Mouse (Mus musculus) G1E (cell line): ENCODE data around the gene Mrps24. TPM values are rescaled to one million over a fixed set of nuclear protein-coding genes. Genes with fewer than 3 reads are reported as not detected.

Experiments used
- ATAC-seq: 2 replicates; pipeline ENCODE4 v1.8.0; 2016; ENCODE audit warnings: mild to moderate bottlenecking; ENCODE audit not compliant: insufficient number of reproducible peaks, poor library complexity, low FRiP score, severe bottlenecking; ENCODE audit errors: extremely low read depth
- DNase-seq: peaks from one replicate; pipeline ENCODE4 v3.0.0; 2012; ENCODE audit warnings: low spot score
- H3K27me3 ChIP-seq: 2 replicates; pipeline ENCODE4 v1.6.1; 2012; ENCODE audit warnings: mild to moderate bottlenecking, low read length, inconsistent platforms; ENCODE audit not compliant: insufficient read depth
- H3K36me3 ChIP-seq: replicated peaks from 2 replicates; pipeline ENCODE3; 2012; ENCODE audit warnings: mild to moderate bottlenecking, inconsistent platforms
- H3K4me1 ChIP-seq: 2 replicates; pipeline ENCODE4 v1.6.1; 2012; ENCODE audit warnings: low read depth, low read length, inconsistent platforms, mixed read lengths; ENCODE audit not compliant: insufficient read depth
- H3K4me3 ChIP-seq: 2 replicates; pipeline ENCODE4 v1.5.1; 2012; ENCODE audit warnings: low read depth, mild to moderate bottlenecking, inconsistent platforms, low read length, moderate library complexity, mixed read lengths
- H3K9me3 ChIP-seq: replicated peaks from 2 replicates; pipeline ENCODE4 v1.6.1; 2012; ENCODE audit warnings: inconsistent platforms
- CTCF ChIP-seq: IDR thresholded peaks from 2 replicates; pipeline ENCODE4 v1.5.1; 2012; ENCODE audit warnings: low read depth, low read length, inconsistent platforms, mixed read lengths
- GATA1 ChIP-seq: IDR thresholded peaks from 2 replicates; pipeline ENCODE4 v1.6.1; 2012; ENCODE audit warnings: borderline replicate concordance, low read length, inconsistent platforms, mixed read lengths
- GATA2 ChIP-seq: IDR thresholded peaks from 2 replicates; pipeline ENCODE4 v1.6.1; 2012; ENCODE audit warnings: low read depth, low read length, inconsistent platforms, borderline replicate concordance
- POLR2AphosphoS5 ChIP-seq: IDR thresholded peaks from 2 replicates; pipeline ENCODE4 v1.6.1; 2012; ENCODE audit warnings: low read depth, low read length, inconsistent platforms; ENCODE audit not compliant: insufficient replicate concordance
- TAL1 ChIP-seq: conservative IDR thresholded peaks from 2 replicates; pipeline ENCODE4 v1.6.1; 2012; ENCODE audit warnings: low read depth, low read length, inconsistent platforms, mixed read lengths
- polyA plus RNA-seq: library from polyadenylated mRNA; stranded (reverse); fragments of >175 nt; gene quantifications from 2 replicates; pipeline ENCODE4 v1.2.3, GENCODE M21; 2012
- total RNA-seq, 2 experiments: library from RNA; stranded (forward) in 1 of 2; stranded (reverse) in 1 of 2; fragments of 200-1000 nt in 1 of 2; fragments of >200 nt in 1 of 2; fragmentation: Nextera tagmentation in 1 of 2; gene quantifications; 2 replicates each; pipeline ENCODE4 v1.2.3; 2014 to 2017

The Mrps24 gene
- total and polyA plus RNA-seq, 3 experiments: 17.9 to 112 (median 75.1) TPM

GRCm38 (mm10) chr11:5740965-5741627 lies 25.6 kb upstream of the Mrps24 start:
- ATAC-seq: peak; percentile 68
- Histone ChIP-seq H3K27me3 (no peaks in the 10 kb centered on the region; the same call in 1 of the 2 replicates), H3K9me3 (no peaks in the 10 kb centered on the region), H3K36me3 (peaks cover 12% of the 10 kb centered on the region), H3K4me3 (peak overlapping the region; percentile 90), H3K4me1 (peaks cover 25% of the 10 kb centered on the region)
- TF ChIP-seq TAL1 (no peak), POLR2AphosphoS5 (no peak), GATA2 (no peak), CTCF (no peak), GATA1 (no peak)
- DNase-seq: peak; percentile 85

DNA sequence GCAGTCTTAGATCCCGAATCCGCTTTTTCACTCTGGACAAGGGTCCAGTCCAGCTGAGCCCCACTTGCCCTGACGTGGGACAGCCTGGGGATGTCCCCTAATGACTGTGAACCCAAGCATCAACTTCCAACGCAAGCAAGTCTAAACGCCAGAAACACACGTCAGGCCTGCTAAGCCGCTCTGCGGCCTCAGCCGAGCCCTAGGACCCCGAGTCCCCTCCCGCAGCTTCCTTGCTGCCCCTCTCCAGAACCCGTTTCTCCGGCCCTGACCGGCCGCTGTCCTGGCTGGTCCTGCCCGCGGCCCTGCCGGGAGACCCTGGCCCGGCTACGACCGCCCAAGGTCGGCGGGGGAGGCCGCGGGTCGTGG lies 25.1 kb upstream of the Mrps24 start:
- peak; percentile 18 for DNase-seq
- no peaks in the 10 kb centered on the region; the same call in 1 of the 2 replicates for H3K27me3 ChIP-seq
- peaks cover 12% of the 10 kb centered on the region for H3K36me3 ChIP-seq
- TF ChIP-seq POLR2AphosphoS5: no peak
- no peak for TF ChIP-seq CTCF
- no peak for TF ChIP-seq TAL1
- TF ChIP-seq GATA2: no peak
- no peak for TF ChIP-seq GATA1
- ATAC-seq: no peak
- H3K4me3 ChIP-seq: peak overlapping the region; percentile 90
- peaks cover 25% of the 10 kb centered on the region for H3K4me1 ChIP-seq
- H3K9me3 ChIP-seq: no peaks in the 10 kb centered on the region

DNA sequence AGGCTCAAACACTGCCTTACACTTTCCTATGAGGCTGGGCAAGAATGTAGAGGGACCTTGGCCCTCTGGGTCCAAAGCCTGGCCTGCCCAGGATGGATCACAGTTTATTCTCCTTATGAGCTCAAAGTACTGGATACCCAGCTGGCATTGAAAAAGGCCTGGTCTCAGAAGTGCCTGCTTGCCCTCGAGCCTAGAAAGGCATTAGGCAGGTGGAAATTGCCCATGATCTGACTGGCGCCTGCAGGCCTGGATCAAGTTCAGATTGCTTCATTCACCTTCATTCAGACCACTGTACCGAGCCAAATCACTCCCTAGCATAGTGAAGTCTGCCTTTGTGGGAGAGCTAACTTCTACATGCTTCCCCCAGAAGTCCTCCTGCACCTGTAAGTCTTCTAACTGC lies 24.4 kb upstream of the Mrps24 start:
- TF ChIP-seq GATA2: no peak
- no peak for TF ChIP-seq CTCF
- no peak for TF ChIP-seq GATA1
- TF ChIP-seq TAL1: no peak
- TF ChIP-seq POLR2AphosphoS5: no peak
- no peak for DNase-seq
- H3K9me3 ChIP-seq: no peaks in the 10 kb centered on the region
- peaks cover 18% of the 10 kb centered on the region for H3K36me3 ChIP-seq
- peak overlapping the region; percentile 90; the same call in 1 of the 2 replicates for H3K4me3 ChIP-seq
- no peak for ATAC-seq
- no peaks in the 10 kb centered on the region for H3K27me3 ChIP-seq
- peaks cover 25% of the 10 kb centered on the region for H3K4me1 ChIP-seq

DNA sequence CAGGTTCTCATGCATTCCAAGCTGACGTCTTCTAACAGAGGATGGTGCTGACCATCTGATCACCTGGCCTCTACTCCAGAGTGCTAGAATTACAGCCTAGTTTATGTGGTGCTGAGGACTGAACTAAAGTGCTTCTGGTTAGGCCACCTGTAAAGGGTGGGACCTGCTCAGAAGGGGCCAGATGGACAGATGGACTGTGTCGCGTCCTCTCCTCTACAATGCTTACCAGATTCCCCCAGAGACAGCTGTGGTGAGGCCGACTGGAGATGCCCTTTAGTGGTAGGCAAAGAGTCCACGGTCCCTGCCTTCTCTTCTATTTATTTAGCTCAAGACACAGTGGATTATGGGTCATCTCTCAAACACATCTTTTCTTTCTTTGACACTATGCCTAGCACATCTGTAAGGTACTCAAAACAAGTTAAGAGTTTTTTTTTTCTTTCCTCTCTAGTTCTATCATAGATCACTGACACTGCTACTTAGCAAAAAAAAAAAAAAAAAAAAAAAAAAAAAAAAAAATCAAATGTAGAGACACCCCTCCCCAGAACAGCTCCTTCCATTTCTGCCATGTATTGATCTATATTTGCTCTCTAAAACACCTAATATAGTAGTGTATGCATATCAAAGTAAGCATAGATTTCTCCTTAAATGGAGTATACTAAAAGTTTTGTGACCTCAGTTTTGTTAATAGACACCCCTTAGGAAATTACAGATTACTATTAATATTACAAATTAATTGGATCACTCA lies 23.6 kb upstream of the Mrps24 start:
- no peak overlapping the region for H3K4me3 ChIP-seq

DNA sequence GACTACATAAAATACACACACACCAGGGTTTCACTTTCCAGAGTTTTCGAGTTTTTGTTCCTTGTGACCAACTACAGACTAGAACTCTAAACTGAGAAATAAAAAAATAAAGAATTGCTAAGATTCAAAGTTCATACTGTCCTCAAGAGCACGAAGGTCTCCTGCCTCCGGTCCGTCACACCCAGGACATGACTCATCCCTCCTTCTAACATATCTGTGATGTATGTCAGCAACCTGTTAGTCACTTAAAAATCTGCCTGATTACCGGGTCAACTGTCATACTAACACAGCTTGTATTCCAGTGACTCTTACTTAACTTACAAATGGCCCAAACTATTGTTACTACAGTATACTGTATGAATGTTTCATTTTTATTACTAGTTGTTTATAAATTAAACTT lies 21.7 kb upstream of the Mrps24 start:
- Histone ChIP-seq H3K27me3 (no peaks in the 10 kb centered on the region), H3K9me3 (no peaks in the 10 kb centered on the region), H3K4me1 (peaks cover 32% of the 10 kb centered on the region), H3K36me3 (peaks cover 45% of the 10 kb centered on the region), H3K4me3 (no peak overlapping the region)
- no peak for ATAC-seq
- no peak for TF ChIP-seq GATA1
- TF ChIP-seq CTCF: no peak
- TF ChIP-seq GATA2: no peak
- TF ChIP-seq TAL1: no peak
- no peak for TF ChIP-seq POLR2AphosphoS5
- no peak for DNase-seq

More for the DNA sequence above, 23.6 kb upstream of the Mrps24 start:
- H3K9me3 ChIP-seq: no peaks in the 10 kb centered on the region
- ATAC-seq (no peak), DNase-seq (no peak)
- peaks cover 26% of the 10 kb centered on the region for H3K36me3 ChIP-seq
- peaks cover 28% of the 10 kb centered on the region for H3K4me1 ChIP-seq
- H3K27me3 ChIP-seq: no peaks in the 10 kb centered on the region
- no peak for TF ChIP-seq POLR2AphosphoS5
- TF ChIP-seq GATA1: no peak
- TF ChIP-seq GATA2: no peak
- TF ChIP-seq TAL1: no peak
- TF ChIP-seq CTCF: no peak

DNA sequence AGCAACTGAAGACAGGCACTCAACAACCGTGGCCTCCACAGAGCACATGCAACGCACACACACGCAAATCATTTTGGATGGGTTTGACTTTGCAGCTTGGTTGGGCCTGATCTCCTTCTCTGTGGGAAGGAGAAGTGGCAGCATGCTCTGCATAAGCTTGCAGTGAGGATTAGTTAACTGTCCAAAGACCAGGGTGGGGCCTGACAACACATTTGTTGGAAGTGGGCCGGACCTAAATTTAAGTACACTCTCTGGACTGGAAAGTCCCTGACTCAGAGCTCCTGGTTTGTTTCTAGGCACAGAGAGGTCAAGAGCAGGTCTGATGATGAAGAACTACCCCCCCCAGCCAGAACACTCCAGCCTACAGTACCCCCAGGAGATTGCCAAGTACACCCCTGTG lies 18.8 kb upstream of the Mrps24 start:
- Histone ChIP-seq H3K4me1 (peaks cover 15% of the 10 kb centered on the region), H3K36me3 (peaks cover 73% of the 10 kb centered on the region), H3K9me3 (no peaks in the 10 kb centered on the region), H3K4me3 (no peak overlapping the region), H3K27me3 (no peaks in the 10 kb centered on the region)
- ATAC-seq: no peak
- no peak for DNase-seq
- no peak for TF ChIP-seq GATA2
